Mouse (Mus musculus): Measurements from ENCODE around the gene Ssr3. TPM values are rescaled to one million over a fixed set of nuclear protein-coding genes. Genes with fewer than 3 reads are reported as not detected.
A peak's percentile ranks its signal among the peaks of the same experiment; 100 is the strongest.
"Not testable (repeated sequence)": the region's sequence is repeated elsewhere in the genome, so short reads cannot be mapped to it uniquely, and the experiment has no call there.

Ssr3 gene
- polyA plus RNA-seq, 1 experiment from 2014 or later, result 238 TPM

GRCm38 (mm10) chr3:65396835-65397504, 4.5 kb upstream of the Ssr3 start:
- Histone ChIP-seq H3K36me3 (no peaks in the 10 kb centered on the region), H3K4me2 (replicated peaks) (no peak overlapping the region), H3K9ac (no peak overlapping the region), H3K9me3 (no peaks in the 10 kb centered on the region), H3K27me3 (no peaks in the 10 kb centered on the region), H3K4me3 (no peak overlapping the region), H3K27ac (no peak overlapping the region), H3K4me1 (no peaks in the 10 kb centered on the region)
- no peak for ATAC-seq (ENCODE audit: insufficient number of reproducible peaks, insufficient read depth, low FRiP score, low TSS enrichment)
- WGBS, result 81% methylated on average over 4 of the region's 4 CpGs

- H3K27me3 ChIP-seq; H3K4me1 ChIP-seq; H3K4me2 ChIP-seq (replicated peaks); H3K27ac ChIP-seq; H3K9ac ChIP-seq; H3K36me3 ChIP-seq; ATAC-seq (ENCODE audit: insufficient number of reproducible peaks, insufficient read depth, low FRiP score, low TSS enrichment); H3K9me3 ChIP-seq; H3K4me3 ChIP-seq: not testable (repeated sequence)
- 94% methylated on average over 1 of the region's 1 CpGs for WGBS
Observed at GRCm38 (mm10) chr3:65395111-65395510, 2.7 kb upstream of the Ssr3 start.

- Histone ChIP-seq H3K9me3 (no peaks in the 10 kb centered on the region), H3K27me3 (no peaks in the 10 kb centered on the region), H3K9ac (peak overlapping the region; percentile 93), H3K27ac (peak overlapping the region; percentile 85), H3K4me3 (peak overlapping the region; percentile 75), H3K4me1 (peaks cover 6% of the 10 kb centered on the region; the same call in 1 of the 2 replicates), H3K36me3 (peaks cover 27% of the 10 kb centered on the region), H3K4me2 (replicated peaks) (peak overlapping the region; percentile 84)
- peak; percentile 44 for ATAC-seq (ENCODE audit: insufficient number of reproducible peaks, insufficient read depth, low FRiP score, low TSS enrichment)
- WGBS, result 1% methylated on average over 37 of the region's 37 CpGs
Observed at GRCm38 (mm10) chr3:65391784-65392420, 521 bp downstream of the Ssr3 start.

GRCm38 (mm10) chr3:65391222-65391783, 1.1 kb downstream of the Ssr3 start:
- peak overlapping the region; percentile 85; the same call in 1 of the 2 replicates for H3K27ac ChIP-seq
- H3K9me3 ChIP-seq, result no peaks in the 10 kb centered on the region
- WGBS, result 33% methylated on average over 6 of the region's 6 CpGs
- H3K4me2 ChIP-seq (replicated peaks), result peak overlapping the region; percentile 84
- peaks cover 6% of the 10 kb centered on the region; the same call in 1 of the 2 replicates for H3K4me1 ChIP-seq
- peaks cover 33% of the 10 kb centered on the region for H3K36me3 ChIP-seq
- ATAC-seq (ENCODE audit: insufficient number of reproducible peaks, insufficient read depth, low FRiP score, low TSS enrichment), result no peak
- no peaks in the 10 kb centered on the region for H3K27me3 ChIP-seq
- H3K4me3 ChIP-seq, result peak overlapping the region; percentile 75
- peak overlapping the region; percentile 93 for H3K9ac ChIP-seq

- Histone ChIP-seq H3K27me3 (no peaks in the 10 kb centered on the region), H3K4me1 (peaks cover 2% of the 10 kb centered on the region; the same call in 1 of the 2 replicates), H3K4me3 (no peak overlapping the region), H3K27ac (no peak overlapping the region), H3K4me2 (replicated peaks) (no peak overlapping the region), H3K36me3 (peaks cover 59% of the 10 kb centered on the region), H3K9ac (no peak overlapping the region), H3K9me3 (no peaks in the 10 kb centered on the region)
- ATAC-seq (ENCODE audit: insufficient number of reproducible peaks, insufficient read depth, low FRiP score, low TSS enrichment), result no peak
Observed at GRCm38 (mm10) chr3:65385771-65386170, 6.7 kb downstream of the Ssr3 start.

- Histone ChIP-seq H3K27ac (no peak overlapping the region), H3K9me3 (no peaks in the 10 kb centered on the region), H3K27me3 (no peaks in the 10 kb centered on the region), H3K36me3 (peaks cover 53% of the 10 kb centered on the region), H3K4me2 (replicated peaks) (no peak overlapping the region), H3K4me1 (no peaks in the 10 kb centered on the region), H3K4me3 (no peak overlapping the region), H3K9ac (no peak overlapping the region)
- ATAC-seq (ENCODE audit: insufficient number of reproducible peaks, insufficient read depth, low FRiP score, low TSS enrichment), result no peak
- 76% methylated on average over 3 of the region's 3 CpGs for WGBS
Observed at GRCm38 (mm10) chr3:65384431-65384830, 8.0 kb downstream of the Ssr3 start.

GRCm38 (mm10) chr3:65381094-65381493, 11.3 kb downstream of the Ssr3 start:
- no peak for ATAC-seq (ENCODE audit: insufficient number of reproducible peaks, insufficient read depth, low FRiP score, low TSS enrichment)
- H3K4me2 ChIP-seq (replicated peaks), result no peak overlapping the region
- H3K27ac ChIP-seq, result no peak overlapping the region
- no peak overlapping the region for H3K4me3 ChIP-seq
- H3K4me1 ChIP-seq, result no peaks in the 10 kb centered on the region
- no peaks in the 10 kb centered on the region for H3K27me3 ChIP-seq
- no peaks in the 10 kb centered on the region for H3K9me3 ChIP-seq
- peaks cover 38% of the 10 kb centered on the region for H3K36me3 ChIP-seq
- 85% methylated on average over 4 of the region's 4 CpGs for WGBS
- H3K9ac ChIP-seq, result no peak overlapping the region

GRCm38 (mm10) chr3:65379884-65380539, 12.4 kb downstream of the Ssr3 start:
- Histone ChIP-seq H3K4me3 (no peak overlapping the region), H3K27me3 (no peaks in the 10 kb centered on the region), H3K27ac (no peak overlapping the region), H3K9me3 (no peaks in the 10 kb centered on the region), H3K4me2 (replicated peaks) (no peak overlapping the region), H3K9ac (no peak overlapping the region), H3K36me3 (peaks cover 38% of the 10 kb centered on the region), H3K4me1 (no peaks in the 10 kb centered on the region)
- ATAC-seq (ENCODE audit: insufficient number of reproducible peaks, insufficient read depth, low FRiP score, low TSS enrichment), result no peak
- WGBS, result 73% methylated on average over 4 of the region's 4 CpGs

- Histone ChIP-seq H3K4me1 (no peaks in the 10 kb centered on the region), H3K9me3 (no peaks in the 10 kb centered on the region), H3K9ac (no peak overlapping the region), H3K27me3 (no peaks in the 10 kb centered on the region), H3K27ac (no peak overlapping the region), H3K4me2 (replicated peaks) (no peak overlapping the region), H3K4me3 (no peak overlapping the region), H3K36me3 (peaks cover 38% of the 10 kb centered on the region)
- no peak for ATAC-seq (ENCODE audit: insufficient number of reproducible peaks, insufficient read depth, low FRiP score, low TSS enrichment)
Observed at GRCm38 (mm10) chr3:65378724-65379123, 13.7 kb downstream of the Ssr3 start.

GRCm38 (mm10) chr3:65374729-65375128, 17.7 kb downstream of the Ssr3 start:
- Histone ChIP-seq H3K9me3 (no peaks in the 10 kb centered on the region), H3K4me2 (replicated peaks) (no peak overlapping the region), H3K4me3 (no peak overlapping the region), H3K4me1 (no peaks in the 10 kb centered on the region), H3K9ac (no peak overlapping the region), H3K27ac (no peak overlapping the region), H3K36me3 (peaks cover 45% of the 10 kb centered on the region), H3K27me3 (no peaks in the 10 kb centered on the region)
- WGBS, result 56% methylated on average over 3 of the region's 3 CpGs
- ATAC-seq (ENCODE audit: insufficient number of reproducible peaks, insufficient read depth, low FRiP score, low TSS enrichment), result no peak

GRCm38 (mm10) chr3:65373594-65374182, 18.7 kb downstream of the Ssr3 start:
- no peaks in the 10 kb centered on the region for H3K27me3 ChIP-seq
- no peaks in the 10 kb centered on the region for H3K4me1 ChIP-seq
- H3K4me3 ChIP-seq, result no peak overlapping the region
- H3K27ac ChIP-seq, result no peak overlapping the region
- 73% methylated on average over 5 of the region's 5 CpGs for WGBS
- peak; percentile 47; the same call in 1 of the 2 replicates for ATAC-seq (ENCODE audit: insufficient number of reproducible peaks, insufficient read depth, low FRiP score, low TSS enrichment)
- H3K36me3 ChIP-seq, result peaks cover 38% of the 10 kb centered on the region
- H3K4me2 ChIP-seq (replicated peaks), result no peak overlapping the region
- H3K9me3 ChIP-seq, result no peaks in the 10 kb centered on the region
- H3K9ac ChIP-seq, result no peak overlapping the region

Measured in embryonic facial prominence, embryonic 12.5 days (tissue).